Mouse (Mus musculus) kidney, adult 2 months (tissue): ENCODE measurements around the gene Ttll1.
"Not testable (repeated sequence)": the region's sequence is repeated elsewhere in the genome, so short reads cannot be mapped to it uniquely, and the experiment has no call there.

Experiments
- CTCF ChIP-seq: fragments of 200-500 bp; conservative IDR thresholded peaks from 2 replicates; pipeline ENCODE4 v1.5.1; 2011; ENCODE audit warnings: low read depth, mild to moderate bottlenecking, control low read depth, low read length, moderate library complexity, mixed read lengths; ENCODE audit not compliant: insufficient read depth, insufficient read length
- POLR2A ChIP-seq: fragments of 200-500 bp; IDR thresholded peaks from one replicate; pipeline ENCODE4 v1.6.1; 2011; ENCODE audit warnings: low read depth, low read length, control low read depth

GRCm38 (mm10) chr15:83462349-83462748, 48.3 kb downstream of the Ttll1 start:
- not testable (repeated sequence) for TF ChIP-seq POLR2A, CTCF
